Mouse (Mus musculus) bone marrow, adult 2 months (tissue): ENCODE measurements around the gene Fam24b. TPM values are rescaled to one million over a fixed set of nuclear protein-coding genes. Genes with fewer than 3 reads are reported as not detected.

Source experiments
- H3K27ac ChIP-seq: fragments of 200-500 bp; 2 replicates; pipeline ENCODE4 v1.5.1; 2012; ENCODE audit warnings: low read depth, mild to moderate bottlenecking, control low read depth, inconsistent platforms, low read length; ENCODE audit not compliant: control insufficient read depth, poor library complexity, insufficient read depth
- H3K4me1 ChIP-seq: fragments of 200-500 bp; 2 replicates; pipeline ENCODE4 v1.6.1; 2011; ENCODE audit warnings: low read length; ENCODE audit not compliant: control insufficient read depth, insufficient read depth
- H3K4me3 ChIP-seq: fragments of 200-500 bp; replicated peaks from 2 replicates; pipeline ENCODE3; 2011; ENCODE audit warnings: mild to moderate bottlenecking, low read depth, low read length, control low read depth; ENCODE audit not compliant: control insufficient read depth
- CTCF ChIP-seq: fragments of 200-500 bp; IDR thresholded peaks from 2 replicates; pipeline ENCODE4 v1.5.1; 2011; ENCODE audit warnings: low read length, control low read depth; ENCODE audit not compliant: control insufficient read depth, insufficient read depth
- POLR2A ChIP-seq: fragments of 200-500 bp; IDR thresholded peaks from 2 replicates; pipeline ENCODE4 v1.6.1; 2011; ENCODE audit warnings: low read depth, mild to moderate bottlenecking, control low read depth, low read length, borderline replicate concordance; ENCODE audit not compliant: control insufficient read depth
- WGBS: fragments of 180-500 bp; shearing (Covaris S2); methylation state at CpG from one replicate; pipeline ENCODE4 v1.1.7; 2018; 5-methylcytosine and 5-hydroxymethylcytosine counted together
- polyA plus RNA-seq: library from polyadenylated mRNA; stranded (reverse); fragments of >200 nt; gene quantifications from 2 replicates; pipeline ENCODE4 v1.2.4, GENCODE M21; 2011; ENCODE audit warnings: low replicate concordance; ENCODE audit not compliant: missing spikeins, insufficient read depth, insufficient read length

The Fam24b gene
- polyA plus RNA-seq, 1 experiment: not detected

DNA sequence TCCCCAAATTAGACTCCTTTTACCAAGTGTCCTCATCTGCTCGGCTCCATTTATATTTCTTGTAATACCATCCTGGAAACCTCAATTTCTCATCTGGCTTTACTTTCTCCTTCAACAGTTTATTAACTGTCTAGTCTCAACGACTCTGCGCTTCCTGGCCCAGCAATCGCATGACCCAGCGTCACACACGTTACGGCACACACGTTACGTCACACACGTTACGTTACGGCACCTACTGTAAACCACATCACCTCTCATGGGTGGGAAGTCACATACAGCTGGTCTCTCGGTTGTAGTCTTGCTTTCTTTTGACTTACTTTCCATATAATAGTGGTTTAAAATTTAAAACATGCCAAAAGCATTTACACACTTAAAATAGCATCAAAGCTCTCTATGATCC is 26.8 kb upstream of the Fam24b start:
- 61% methylated on average over 13 of the region's 13 CpGs for WGBS
- Histone ChIP-seq H3K4me1 (no peaks in the 10 kb centered on the region), H3K27ac (no peak overlapping the region), H3K4me3 (no peak overlapping the region)
- TF ChIP-seq CTCF: no peak
- no peak for TF ChIP-seq POLR2A

DNA sequence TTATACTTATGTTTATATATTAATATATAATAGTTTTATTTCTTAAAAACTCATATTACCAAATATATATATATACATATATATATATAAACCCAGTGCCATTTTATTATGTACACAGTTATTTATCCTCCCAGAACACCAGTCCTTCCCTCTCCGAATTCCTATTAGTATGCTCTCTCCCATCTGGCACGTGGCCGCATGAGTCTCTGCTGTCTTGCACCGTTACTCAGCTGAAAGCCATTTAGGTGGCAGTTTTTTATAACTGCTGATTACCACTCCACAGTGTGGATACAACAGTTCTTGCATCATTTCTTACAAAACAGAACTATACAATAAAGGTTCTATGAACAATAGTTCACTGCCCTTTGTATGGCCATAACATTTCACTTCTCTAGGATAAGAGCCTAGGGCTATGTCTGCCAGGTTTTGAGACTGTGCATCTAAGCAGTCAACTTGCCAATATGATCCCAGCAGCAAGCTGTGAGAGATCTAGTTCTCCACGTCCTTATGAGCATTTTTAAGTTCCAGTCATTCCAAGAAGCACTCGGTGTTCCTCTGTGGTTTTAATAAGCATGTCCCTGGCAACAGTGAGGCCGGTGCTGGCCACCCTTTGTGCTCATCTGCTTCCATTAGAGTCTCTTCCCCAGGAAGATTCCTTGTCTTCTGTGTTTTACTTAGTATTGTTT is 16.7 kb upstream of the Fam24b start:
- Histone ChIP-seq H3K27ac (no peak overlapping the region), H3K4me1 (no peaks in the 10 kb centered on the region), H3K4me3 (no peak overlapping the region)
- TF ChIP-seq CTCF (no peak), POLR2A (no peak)
- WGBS: 78% methylated on average over 7 of the region's 7 CpGs

DNA sequence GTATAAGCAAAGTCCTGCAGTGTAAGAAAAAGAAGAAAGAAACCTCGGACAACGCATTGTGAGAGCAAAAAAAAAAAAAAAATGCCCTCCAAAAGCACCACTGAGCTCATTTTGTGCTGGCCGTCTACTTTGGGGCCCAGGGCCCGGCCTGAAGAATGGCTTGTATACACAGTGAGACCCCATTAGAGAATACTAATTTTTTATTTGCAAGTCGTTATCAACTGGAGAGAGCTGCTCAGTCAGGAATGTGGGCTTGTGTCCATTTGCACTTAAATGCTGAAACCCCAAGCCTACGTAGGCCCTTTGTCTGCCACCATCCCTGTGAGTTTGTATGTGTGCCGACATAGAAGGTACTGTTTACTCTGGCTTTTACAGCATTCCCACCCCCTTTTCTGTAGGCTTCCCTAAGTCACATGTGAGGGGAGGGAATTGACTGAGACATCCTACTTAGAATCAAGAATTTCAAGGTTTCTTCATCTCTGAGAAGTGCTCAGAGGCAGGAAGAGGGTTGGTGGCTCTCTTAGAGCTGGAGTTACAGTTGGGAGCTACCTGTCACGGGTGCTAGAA is 8.3 kb upstream of the Fam24b start:
- H3K27ac ChIP-seq: no peak overlapping the region
- WGBS: 81% methylated on average over 8 of the region's 8 CpGs
- TF ChIP-seq POLR2A (no peak), CTCF (no peak)
- H3K4me1 ChIP-seq: no peaks in the 10 kb centered on the region
- no peak overlapping the region for H3K4me3 ChIP-seq

DNA sequence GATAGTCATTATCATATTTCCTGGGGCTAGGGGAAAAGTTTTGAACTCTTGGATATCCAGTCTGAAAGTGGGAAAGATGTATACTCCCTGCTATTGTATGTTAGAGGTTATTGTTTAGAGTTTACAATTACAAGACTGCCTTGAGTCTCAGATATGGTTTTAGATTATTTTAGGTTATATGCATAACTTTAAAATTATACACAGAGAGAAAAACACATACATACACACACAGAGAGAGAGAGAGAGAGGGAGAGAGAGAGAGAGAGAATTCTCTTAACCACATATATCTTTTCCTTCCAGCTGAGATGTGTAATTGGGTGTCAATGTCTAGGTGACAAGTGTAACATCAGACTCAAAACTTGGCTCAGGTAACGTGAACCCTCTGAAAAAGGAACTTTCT is 4.2 kb upstream of the Fam24b start, which contains the start of gene Fam24a:
Fam24a (plus strand) TSS at position 301 of the 400 bp plus-strand sequence.
- H3K4me3 ChIP-seq: no peak within 1 kb of the TSS
- no peak within 1 kb of the TSS for H3K27ac ChIP-seq
- WGBS: 45% methylated on average over 1 of the region's 1 CpGs
- H3K4me1 ChIP-seq: no peaks in the 10 kb centered on the region
- TF ChIP-seq POLR2A: no peak
- TF ChIP-seq CTCF: no peak

DNA sequence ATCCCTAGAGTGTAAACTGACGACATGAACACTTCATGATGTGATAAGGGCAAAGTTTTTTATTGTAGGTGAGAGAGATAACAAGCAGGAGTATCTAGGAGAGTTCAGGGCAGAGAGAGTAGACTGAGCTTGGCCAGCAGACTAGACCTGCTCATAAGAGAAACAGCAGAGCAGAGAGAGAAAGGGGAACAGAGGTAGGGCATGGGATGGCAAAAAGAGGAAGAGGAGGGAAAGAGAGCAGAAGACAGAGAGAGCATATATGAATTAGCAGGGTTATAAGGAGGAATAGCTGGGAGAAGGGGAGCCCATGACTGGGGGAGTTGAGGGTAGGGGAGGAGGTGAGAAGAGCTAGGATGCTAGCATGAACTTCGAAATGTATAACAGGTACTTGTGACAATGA is 2.4 kb upstream of the Fam24b start:
- no peak for TF ChIP-seq POLR2A
- TF ChIP-seq CTCF: no peak
- no peak overlapping the region for H3K27ac ChIP-seq
- no peaks in the 10 kb centered on the region for H3K4me1 ChIP-seq
- no peak overlapping the region for H3K4me3 ChIP-seq
- WGBS: 59% methylated on average over 2 of the region's 2 CpGs

DNA sequence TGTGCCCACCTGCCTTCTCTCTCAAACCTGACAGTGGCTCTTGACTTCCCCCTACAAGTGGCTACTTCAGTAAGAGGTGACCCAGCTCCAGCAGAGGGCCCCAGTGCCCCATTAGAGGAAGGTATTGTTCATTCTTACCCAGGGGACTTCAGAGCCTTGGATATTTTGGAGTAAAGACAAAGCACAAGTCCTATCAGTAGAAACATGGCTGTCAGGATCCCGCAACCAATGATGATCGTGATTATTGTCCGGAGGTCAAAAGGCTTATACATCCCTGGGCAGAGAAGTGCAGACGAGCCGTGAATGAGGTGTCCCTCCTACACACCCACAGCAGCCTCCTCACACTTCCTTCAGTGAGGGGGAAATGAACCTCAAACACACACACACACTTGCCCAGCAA is 2.3 kb downstream of the Fam24b start:
- Histone ChIP-seq H3K4me1 (no peaks in the 10 kb centered on the region), H3K4me3 (no peak overlapping the region), H3K27ac (no peak overlapping the region)
- 84% methylated on average over 5 of the region's 5 CpGs for WGBS
- TF ChIP-seq POLR2A: no peak
- no peak for TF ChIP-seq CTCF

DNA sequence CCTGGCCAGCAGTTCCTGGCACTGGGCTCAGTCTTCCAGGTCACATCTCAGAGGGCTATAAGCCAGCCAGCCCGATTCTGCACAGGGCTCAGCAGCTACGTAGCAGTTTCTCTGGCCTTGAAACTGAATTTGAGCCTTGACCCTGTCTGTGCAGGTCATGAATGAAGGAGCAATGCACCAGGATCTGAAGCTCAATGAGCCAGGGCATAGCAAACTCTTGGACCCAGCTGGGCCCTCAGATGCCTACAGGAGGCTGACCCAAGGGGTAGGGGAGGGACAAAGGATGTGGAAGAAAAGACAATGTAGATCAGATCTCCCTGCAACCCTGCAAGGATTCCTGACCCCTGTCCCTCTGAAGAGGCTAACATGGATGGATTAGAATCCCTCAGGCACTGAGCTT is 7.1 kb downstream of the Fam24b start, which contains the start of gene Cuzd1:
Cuzd1 (minus strand) TSS at position 101 of the 400 bp plus-strand sequence.
- TF ChIP-seq POLR2A (no peak), CTCF (no peak)
- Histone ChIP-seq H3K4me3 (no peak within 1 kb of the TSS), H3K4me1 (no peaks in the 10 kb centered on the region), H3K27ac (no peak within 1 kb of the TSS)
- 74% methylated on average over 2 of the region's 2 CpGs for WGBS

DNA sequence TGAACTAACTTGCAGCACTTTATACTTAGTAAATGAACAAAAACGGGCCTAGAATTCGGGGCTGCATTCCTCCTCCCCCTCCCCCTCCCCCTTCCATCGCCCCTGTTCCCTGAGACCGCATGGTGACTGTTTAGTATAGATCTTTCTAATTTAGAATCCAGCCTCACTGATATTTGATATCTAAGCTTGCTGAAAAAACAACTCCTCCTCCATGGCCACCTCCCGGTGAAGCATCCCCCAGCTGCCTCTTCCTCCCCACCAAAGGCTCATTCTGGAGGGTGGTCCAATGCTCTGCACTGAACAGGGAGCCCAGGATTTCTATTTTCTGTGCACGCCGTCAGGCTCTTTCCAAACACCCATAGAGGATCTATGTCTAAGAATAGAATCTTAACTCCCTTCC is 11.0 kb downstream of the Fam24b start:
- Histone ChIP-seq H3K27ac (no peak overlapping the region), H3K4me3 (no peak overlapping the region), H3K4me1 (no peaks in the 10 kb centered on the region)
- TF ChIP-seq CTCF: no peak
- no peak for TF ChIP-seq POLR2A
- 85% methylated on average over 5 of the region's 7 CpGs for WGBS

DNA sequence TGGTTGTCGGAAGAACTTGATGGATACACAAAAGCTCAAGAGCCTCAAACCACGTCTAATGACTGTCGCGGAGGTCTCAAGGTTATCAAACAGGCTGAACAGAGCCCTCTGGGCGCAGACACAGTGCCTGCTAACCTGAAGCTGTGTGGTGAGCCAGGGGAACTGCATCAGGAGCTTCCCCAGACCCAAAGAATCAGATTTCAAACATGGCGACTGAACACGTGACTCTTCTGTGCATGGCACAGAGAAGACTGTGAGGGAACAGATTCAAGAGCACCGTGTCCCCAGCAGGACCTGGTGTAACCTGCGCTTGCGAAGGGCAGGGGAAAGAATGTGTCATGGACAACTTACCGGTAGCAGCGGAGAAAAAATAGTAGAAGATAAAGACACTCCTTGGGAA is 11.7 kb downstream of the Fam24b start:
- whole genome bisulfite sequencing: 69% methylated on average over 12 of the region's 12 CpGs
- H3K4me3 ChIP-seq: no peak overlapping the region
- TF ChIP-seq CTCF: no peak
- TF ChIP-seq POLR2A: no peak
- H3K4me1 ChIP-seq: no peaks in the 10 kb centered on the region
- H3K27ac ChIP-seq: no peak overlapping the region
